In genomic region chr2:119546848-119547521, GRCm38 (mm10) we compare ENCODE assay signal across 8 mouse cellular contexts. TPM values are rescaled to one million over a fixed set of nuclear protein-coding genes. Genes with fewer than 3 reads are reported as not detected.
DNase-seq lines count a peak whose midpoint lies in the region; ATAC-seq lines count a peak whose summit lies in the region.

No protein-coding gene starts in this region.

- no peaks in the 10 kb centered on the region for H3K27me3 ChIP-seq in hindbrain, embryonic 12.5 days

- peak; percentile 95 for DNase-seq in Muller cell, postnatal 12 days (ENCODE audit: inconsistent ontology term)
- peak; percentile 76 for DNase-seq in cerebellum, adult 9-11 months
- peak; percentile 55 to 85 for DNase-seq in frontal cortex, adult 2 months (ENCODE audit: extremely low spot score in 1 of 2, low spot score in 1 of 2)
- peak; percentile 71 to 79 for DNase-seq in layer of hippocampus, postnatal 14 days (ENCODE audit: low spot score in 2 of 2)
- peak; percentile 85 for DNase-seq in lung, postnatal 14 days
- DNase-seq in retina, adult 2 months (ENCODE audit: low read depth, low spot score) = peak; percentile 33
- peak; percentile 92 for DNase-seq in thymus, postnatal 4 days

- peak overlapping the region; percentile 76 for H3K27ac ChIP-seq in hindbrain, embryonic 12.5 days

- WGBS in hindbrain, embryonic 12.5 days = under 1% methylated on average over 30 of the region's 30 CpGs

- peak overlapping the region; percentile 78 for H3K4me3 ChIP-seq in hindbrain, embryonic 12.5 days

- peak; percentile 69 for ATAC-seq in hindbrain, embryonic 12.5 days (ENCODE audit: low FRiP score)

- H3K4me2 ChIP-seq in hindbrain, embryonic 12.5 days (replicated peaks) = peak overlapping the region; percentile 67

- no peaks in the 10 kb centered on the region for H3K36me3 ChIP-seq in hindbrain, embryonic 12.5 days

- no peaks in the 10 kb centered on the region for H3K9me3 ChIP-seq in hindbrain, embryonic 12.5 days (replicated peaks)

- H3K4me1 ChIP-seq in hindbrain, embryonic 12.5 days = peaks cover 12% of the 10 kb centered on the region

- H3K9ac ChIP-seq in hindbrain, embryonic 12.5 days = peak overlapping the region; percentile 79; the same call in 1 of the 2 replicates

RNA-seq across cellular contexts. Expression of gene Exd1, which starts 0.4 kb away (rescaled TPM):
- 0.82 and 1.2 TPM in 2 replicates for polyA plus RNA-seq in frontal cortex, adult 2 months (2012; rRNA removed)
- 0.54 and 0.76 TPM in 2 replicates for polyA plus RNA-seq in hindbrain, embryonic 12.5 days (2016; fragmentation: Nextera tagmentation; extraction: Ambion mirVana)
- 1 to 10 TPM in 1 of 2 experiments, under 1 TPM in 1; 0.62 to 1.1 TPM for total RNA-seq in layer of hippocampus, postnatal 14 days (2021)

RNA-seq across cellular contexts. Expression of gene Chp1, which starts 0.5 kb away (rescaled TPM):
- polyA plus RNA-seq in frontal cortex, adult 2 months (2012; rRNA removed) = 113 and 117 TPM in 2 replicates
- 61.3 and 65.4 TPM in 2 replicates for polyA plus RNA-seq in hindbrain, embryonic 12.5 days (2016; fragmentation: Nextera tagmentation; extraction: Ambion mirVana)
- total RNA-seq in layer of hippocampus, postnatal 14 days (2021) = 100 to 1,000 TPM; 151 TPM

Comparison
In these comparisons a context has a peak if more than half of its experiments do, and no peak if none do; other contexts are left out.
1. Peak in every context shown above with its lines: DNase-seq, ATAC-seq, H3K4me3 ChIP-seq and H3K27ac ChIP-seq.
2. DNase-seq: peak in every context shown above with its lines; median percentile 95 in Muller cell, postnatal 12 days; 92 in thymus, postnatal 4 days; 85 in lung, postnatal 14 days; 76 in cerebellum, adult 9-11 months; 75 in layer of hippocampus, postnatal 14 days; 70 in frontal cortex, adult 2 months; 33 in retina, adult 2 months.